Mouse (Mus musculus) CH12.LX (cell line): ENCODE data around the gene Wwtr1.

Experiments
- NRF1 ChIP-seq: IDR thresholded peaks from 2 replicates; pipeline ENCODE4 v1.6.1; 2014; ENCODE audit warnings: low read depth, mild to moderate bottlenecking, inconsistent platforms, low read length, improper control_type of control experiment, moderate library complexity
- TCF12 ChIP-seq: IDR thresholded peaks from 2 replicates; pipeline ENCODE4 v1.6.1; 2014; ENCODE audit warnings: low read depth, mild to moderate bottlenecking, inconsistent platforms, low read length, improper control_type of control experiment

- TF ChIP-seq NRF1 (no peak), TCF12 (no peak)
Observed at GRCm38 (mm10) chr3:57595506-57595905, 19.8 kb upstream of the Wwtr1 start.
